Mouse (Mus musculus) brain, embryonic 14.5 days (tissue): ENCODE data around the gene Snx17. TPM values are rescaled to one million over a fixed set of nuclear protein-coding genes. Genes with fewer than 3 reads are reported as not detected.

Source experiments
- DNase-seq: peaks from one replicate; pipeline ENCODE4 v3.0.0-alpha.2; 2011; ENCODE audit warnings: low read depth
- CTCF ChIP-seq: fragments of 200-500 bp; IDR thresholded peaks from 2 replicates; pipeline ENCODE4 v1.5.1; 2012; ENCODE audit warnings: inconsistent platforms, mild to moderate bottlenecking, moderate library complexity, borderline replicate concordance; ENCODE audit not compliant: insufficient read depth, insufficient read length; ENCODE audit errors: extremely low read depth
- POLR2A ChIP-seq: fragments of 200-500 bp; IDR thresholded peaks from 2 replicates; pipeline ENCODE4 v1.6.1; 2012; ENCODE audit warnings: mild to moderate bottlenecking, inconsistent platforms, borderline replicate concordance; ENCODE audit not compliant: poor library complexity, insufficient read depth, insufficient read length, severe bottlenecking; ENCODE audit errors: extremely low read depth
- polyA plus RNA-seq: library from polyadenylated mRNA; depleted of rRNA; stranded (reverse); fragments of >200 nt; gene quantifications from 2 replicates; pipeline ENCODE4 v1.2.3, GENCODE M21; 2012; rRNA removed

The Snx17 gene
- polyA plus RNA-seq, 1 experiment: 96.8 TPM

GRCm38 (mm10) chr5:31219474-31219873 is 26.4 kb downstream of the Snx17 start:
- TF ChIP-seq CTCF: no peak
- no peak for TF ChIP-seq POLR2A
- DNase-seq: no peak

GRCm38 (mm10) chr5:31219911-31220447 is 27.0 kb downstream of the Snx17 start:
- DNase-seq: peak; percentile 66
- TF ChIP-seq CTCF (0 out of 2 replicates have a peak, but pooled peaks have one; percentile 1), POLR2A (no peak)

GRCm38 (mm10) chr5:31220448-31221303 is 27.6 kb downstream of the Snx17 start, which contains the start of gene Ppm1g:
TSS of gene Ppm1g (minus strand) at chr5:31220687.
- DNase-seq: peak; percentile 98
- TF ChIP-seq POLR2A (peak; percentile 96), CTCF (no peak)

GRCm38 (mm10) chr5:31221304-31221945 is 28.4 kb downstream of the Snx17 start:
- TF ChIP-seq POLR2A: no peak
- TF ChIP-seq CTCF: peak; percentile 59; the same call in 1 of the 2 replicates
- DNase-seq: peak; percentile 87

GRCm38 (mm10) chr5:31222696-31223095 is 29.7 kb downstream of the Snx17 start:
- DNase-seq: no peak
- TF ChIP-seq CTCF: no peak
- no peak for TF ChIP-seq POLR2A

GRCm38 (mm10) chr5:31226641-31227040 is 33.6 kb downstream of the Snx17 start:
- no peak for DNase-seq
- TF ChIP-seq POLR2A (no peak), CTCF (no peak)

- peak; percentile 98 for DNase-seq
Measured at GRCm38 (mm10) chr5:31240637-31241521, 47.9 kb downstream of the Snx17 start, which contains the start of the genes Nrbp1 and Gm9970. TSS of gene Nrbp1 (plus strand) at chr5:31240864. TSS of gene Gm9970 (minus strand) at chr5:31241232.

GRCm38 (mm10) chr5:31241522-31242034 is 48.6 kb downstream of the Snx17 start:
- no peak for DNase-seq
- TF ChIP-seq CTCF (no peak), POLR2A (no peak)

More at GRCm38 (mm10) chr5:31240637-31241521, 47.9 kb downstream of the Snx17 start, which contains the start of the genes Nrbp1 and Gm9970:
- TF ChIP-seq POLR2A (peak; percentile 90), CTCF (no peak)

GRCm38 (mm10) chr5:31242191-31242590 is 49.2 kb downstream of the Snx17 start:
- TF ChIP-seq POLR2A (no peak), CTCF (no peak)
- no peak for DNase-seq

Other genes starting within 250 kb of the Snx17 start
- 27.4 and 34.4 TPM in 2 replicates for gene Cgref1, start 247.6 kb upstream of the Snx17 start, polyA plus RNA-seq
- gene Preb, start 232.9 kb upstream of the Snx17 start, polyA plus RNA-seq: 178 and 250 TPM in 2 replicates
- not detected in 2 replicates for gene Tcf23, start 224.6 kb upstream of the Snx17 start, polyA plus RNA-seq
- gene Atraid, start 144.9 kb upstream of the Snx17 start, polyA plus RNA-seq: 122 and 154 TPM in 2 replicates
- gene Slc5a6, start 144.3 kb upstream of the Snx17 start, polyA plus RNA-seq: 40.7 and 44.5 TPM in 2 replicates
- gene Cad, start 138.4 kb upstream of the Snx17 start, polyA plus RNA-seq: 33.8 and 34.0 TPM in 2 replicates
- not detected in 2 replicates for gene Dnajc5g, start 86.9 kb upstream of the Snx17 start, polyA plus RNA-seq
- 21.2 and 31.6 TPM in 2 replicates for gene Slc30a3, start 85.0 kb upstream of the Snx17 start, polyA plus RNA-seq
- gene Trim54, start 76.5 kb upstream of the Snx17 start, polyA plus RNA-seq: 0.05 TPM in 1 of 2 replicates, not detected in the other
- not detected in 2 replicates for gene Ucn, start 54.4 kb upstream of the Snx17 start, polyA plus RNA-seq
- 55.9 and 74.4 TPM in 2 replicates for gene Mpv17, start 39.0 kb upstream of the Snx17 start, polyA plus RNA-seq
- 3.7 and 4.1 TPM in 2 replicates for gene Gm29609, start 13.3 kb upstream of the Snx17 start, polyA plus RNA-seq
- gene Gtf3c2, start 13.1 kb upstream of the Snx17 start, polyA plus RNA-seq: 94.3 and 110 TPM in 2 replicates
- 53.3 and 58.6 TPM in 2 replicates for gene Eif2b4, start 203 bp downstream of the Snx17 start, polyA plus RNA-seq
- 62.0 and 96.9 TPM in 2 replicates for gene Zfp513, start 9.1 kb downstream of the Snx17 start, polyA plus RNA-seq
- 143 and 192 TPM in 2 replicates for gene Ppm1g, start 27.5 kb downstream of the Snx17 start, polyA plus RNA-seq
- 143 and 175 TPM in 2 replicates for gene Nrbp1, start 47.6 kb downstream of the Snx17 start, polyA plus RNA-seq
- 0.15 TPM in 1 of 2 replicates, not detected in the other for gene Gm9970, start 48.0 kb downstream of the Snx17 start, polyA plus RNA-seq
- 3.4 and 6.4 TPM in 2 replicates for gene Krtcap3, start 58.5 kb downstream of the Snx17 start, polyA plus RNA-seq
- 48.2 and 51.9 TPM in 2 replicates for gene Ift172, start 97.9 kb downstream of the Snx17 start, polyA plus RNA-seq
- 149 and 214 TPM in 2 replicates for gene Fndc4, start 102.9 kb downstream of the Snx17 start, polyA plus RNA-seq
- gene Gckr, start 104.2 kb downstream of the Snx17 start, polyA plus RNA-seq: 0.77 and 0.86 TPM in 2 replicates